Mouse (Mus musculus) spleen, adult 2 months (tissue): ENCODE data around the gene Myo3b.

ENCODE experiments used
- CTCF ChIP-seq: fragments of 200-500 bp; IDR thresholded peaks from 2 replicates; pipeline ENCODE4 v1.5.1; 2011; ENCODE audit warnings: mild to moderate bottlenecking, inconsistent platforms; ENCODE audit not compliant: insufficient read depth, insufficient read length, insufficient replicate concordance; ENCODE audit errors: extremely low read depth
- POLR2A ChIP-seq: fragments of 200-500 bp; IDR thresholded peaks from 2 replicates; pipeline ENCODE4 v1.6.1; 2011; ENCODE audit warnings: low read depth, low read length, inconsistent platforms

DNA sequence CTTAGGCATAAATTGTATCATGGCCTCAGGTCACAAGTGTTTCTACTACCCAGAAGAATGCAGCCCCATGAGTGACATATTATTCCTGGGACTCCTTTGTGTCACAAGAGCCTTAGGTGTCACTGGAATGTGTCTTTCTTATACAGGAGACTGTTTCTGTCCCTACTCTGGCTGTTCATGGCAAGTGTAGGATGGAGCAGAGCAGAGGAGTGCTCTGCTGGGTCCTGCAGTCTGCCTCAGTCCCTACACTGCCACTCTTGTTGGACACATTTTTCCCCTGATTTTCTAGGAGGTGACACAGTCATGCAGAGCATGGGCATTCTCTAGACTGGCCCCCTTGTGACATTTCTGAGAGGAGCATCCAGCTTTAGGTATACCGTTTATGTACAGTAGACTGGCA is 350.2 kb downstream of the Myo3b start:
- no peak for TF ChIP-seq POLR2A
- no peak for TF ChIP-seq CTCF
